ENCODE assay signal across 20 mouse cellular contexts in genomic region chr13:58801291-58801690, GRCm38 (mm10). TPM values are rescaled to one million over a fixed set of nuclear protein-coding genes. Genes with fewer than 3 reads are reported as not detected.
DNase-seq lines count a peak whose midpoint lies in the region; ATAC-seq lines count a peak whose summit lies in the region.
"Had no signal": no experiment of that assay in that cellular context is flagged by ENCODE, and none has a peak within 500 bp of the region (broad histone marks: within the 10 kb centered on the region; RNA-seq: fewer than 3 reads in every experiment).

No protein-coding gene starts in this region.

- no peak for ATAC-seq in midbrain, embryonic 11.5 days (ENCODE audit: low FRiP score)
- no peak for ATAC-seq in midbrain, embryonic 13.5 days
- ATAC-seq: activated CD4-positive, CD25-positive, alpha-beta regulatory T cell, adult 4 months; CD4-positive, CD25-positive, alpha-beta regulatory T cell, adult 4 months; Patski had no signal

- no peak overlapping the region for H3K9ac ChIP-seq in midbrain, embryonic 11.5 days (ENCODE audit: low read length)
- no peak overlapping the region for H3K9ac ChIP-seq in midbrain, embryonic 13.5 days (replicated peaks)

- H3K4me1 ChIP-seq in heart, embryonic 10.5 days, result no peaks in the 10 kb centered on the region
- H3K4me1 ChIP-seq in midbrain, embryonic 11.5 days (ENCODE audit: control insufficient read depth, insufficient read depth, low read length), result no peaks in the 10 kb centered on the region
- peaks cover 5% of the 10 kb centered on the region for H3K4me1 ChIP-seq in midbrain, embryonic 13.5 days (replicated peaks)

- no peaks in the 10 kb centered on the region for H3K9me3 ChIP-seq in heart, embryonic 10.5 days
- no peaks in the 10 kb centered on the region; the same call in 1 of the 2 replicates for H3K9me3 ChIP-seq in midbrain, embryonic 11.5 days (ENCODE audit: control insufficient read depth, low read length)
- H3K9me3 ChIP-seq in midbrain, embryonic 13.5 days, result no peaks in the 10 kb centered on the region

- no peak overlapping the region for H3K4me2 ChIP-seq in midbrain, embryonic 11.5 days
- no peak overlapping the region for H3K4me2 ChIP-seq in midbrain, embryonic 13.5 days (replicated peaks)

- no peaks in the 10 kb centered on the region for H3K36me3 ChIP-seq in heart, embryonic 10.5 days
- no peaks in the 10 kb centered on the region for H3K36me3 ChIP-seq in midbrain, embryonic 11.5 days (ENCODE audit: control insufficient read depth, insufficient read depth, low read length)
- H3K36me3 ChIP-seq in midbrain, embryonic 13.5 days, result no peaks in the 10 kb centered on the region
- H3K36me3 ChIP-seq: G1E had no signal

- H3K27me3 ChIP-seq in heart, embryonic 10.5 days (ENCODE audit: insufficient read depth, poor library complexity, severe bottlenecking), result peaks cover 21% of the 10 kb centered on the region
- peaks cover 5% of the 10 kb centered on the region; the same call in 1 of the 2 replicates for H3K27me3 ChIP-seq in midbrain, embryonic 11.5 days (ENCODE audit: control insufficient read depth, insufficient read depth, low read length)
- H3K27me3 ChIP-seq in midbrain, embryonic 13.5 days, result peaks cover 13% of the 10 kb centered on the region
- H3K27me3 ChIP-seq: CH12.LX, Patski had no signal

- H3K27ac ChIP-seq in heart, embryonic 10.5 days, result no peak overlapping the region
- H3K27ac ChIP-seq in midbrain, embryonic 11.5 days (ENCODE audit: low read depth, low read length), result no peak overlapping the region
- no peak overlapping the region for H3K27ac ChIP-seq in midbrain, embryonic 13.5 days

- no peak overlapping the region for H3K4me3 ChIP-seq in heart, embryonic 10.5 days
- no peak overlapping the region for H3K4me3 ChIP-seq in midbrain, embryonic 11.5 days (ENCODE audit: low read depth, low read length)
- no peak overlapping the region for H3K4me3 ChIP-seq in midbrain, embryonic 13.5 days (replicated peaks)

- WGBS in heart, embryonic 10.5 days, result 75% methylated on average over 3 of the region's 3 CpGs
- 77% methylated on average over 3 of the region's 3 CpGs for WGBS in midbrain, embryonic 11.5 days
- WGBS in midbrain, embryonic 13.5 days, result 82% methylated on average over 3 of the region's 3 CpGs

- peak; percentile 67 for DNase-seq in heart, adult 11 months
- DNase-seq in heart, embryonic 10.5 days (ENCODE audit: low spot score), result no peak
- peak; percentile 69 for DNase-seq in midbrain, embryonic 11.5 days (ENCODE audit: low spot score, missing footprints)
- DNase-seq: adrenal gland, adult 2 months; adrenal gland, adult 8-10 months; adrenal gland, postnatal 10 days; adrenal gland, postnatal 14 days; adrenal gland, postnatal 25 days; adrenal gland, postnatal 36 days; B cell, adult 2 months; cerebellum, adult 11 months; cerebellum, adult 11-12 months; cerebellum, adult 18-20 months had no signal

RNA-seq across cellular contexts. Expression of gene Ntrk2, which starts 5.1 kb away (rescaled TPM):
- 1.4 and 5.6 TPM in 2 replicates for polyA plus RNA-seq in heart, embryonic 10.5 days (2016; fragmentation: Nextera tagmentation; extraction: Ambion mirVana)
- 35.8 and 37.8 TPM in 2 replicates for polyA plus RNA-seq in midbrain, embryonic 11.5 days (2014; fragmentation: Nextera tagmentation; extraction: Ambion mirVana)
- polyA plus RNA-seq in midbrain, embryonic 13.5 days (2015; fragmentation: Nextera tagmentation; extraction: Ambion mirVana), result 74.6 and 78.5 TPM in 2 replicates
- polyA plus RNA-seq: activated CD4-positive, CD25-positive, alpha-beta regulatory T cell, adult 4 months; C2C12; CD4-positive, CD25-positive, alpha-beta regulatory T cell, adult 4 months; G1E had no signal
